Mouse (Mus musculus) MEL (cell line): ENCODE data around the gene Babam2. TPM values are rescaled to one million over a fixed set of nuclear protein-coding genes. Genes with fewer than 3 reads are reported as not detected.

ENCODE experiments used
- DNase-seq: peaks from one replicate; pipeline ENCODE4 v3.0.0; 2011; ENCODE audit warnings: low read depth, low spot score
- H3K27ac ChIP-seq: 2 replicates; pipeline ENCODE4 v1.5.1; 2012; ENCODE audit warnings: low read depth, mild to moderate bottlenecking, control low read depth, low read length, moderate library complexity; ENCODE audit not compliant: control insufficient read depth
- H3K27me3 ChIP-seq, 2 experiments: fragments of 150-350 bp in 1 of 2; sonication (generic) in 1 of 2; 2 replicates each; pipeline ENCODE4 v1.6.1; 2012; ENCODE audit warnings: low read length in 2 of 2, mild to moderate bottlenecking in 2 of 2, improper control_type of control experiment in 1 of 2, moderate library complexity in 1 of 2; ENCODE audit not compliant: insufficient read depth in 2 of 2, control insufficient read depth in 1 of 2
- H3K36me3 ChIP-seq, 2 experiments: 2 replicates each; pipeline ENCODE4 v1.6.1; 2012 to 2014; ENCODE audit warnings: low read length in 2 of 2, improper control_type of control experiment in 1 of 2, inconsistent platforms in 1 of 2, mild to moderate bottlenecking in 1 of 2; ENCODE audit not compliant: insufficient read depth in 2 of 2, control insufficient read depth in 1 of 2
- H3K4me1 ChIP-seq, 2 experiments: fragments of 150-350 bp in 1 of 2; sonication (generic) in 1 of 2; 2 replicates each; pipeline ENCODE4 v1.6.1; 2012; ENCODE audit warnings: low read length in 2 of 2, improper control_type of control experiment in 1 of 2, mild to moderate bottlenecking in 1 of 2; ENCODE audit not compliant: insufficient read depth in 2 of 2, control insufficient read depth in 1 of 2
- H3K4me3 ChIP-seq, 2 experiments: fragments of 150-350 bp in 1 of 2; sonication (generic) in 1 of 2; 2 replicates each; pipeline ENCODE4 v1.5.1; 2012; ENCODE audit warnings: low read depth in 2 of 2, low read length in 2 of 2, mild to moderate bottlenecking in 2 of 2, moderate library complexity in 2 of 2, control low read depth in 1 of 2, improper control_type of control experiment in 1 of 2; ENCODE audit not compliant: control insufficient read depth in 1 of 2, insufficient read depth in 1 of 2
- H3K79me2 ChIP-seq: 2 replicates; pipeline ENCODE4 v1.6.1; 2012; ENCODE audit warnings: mild to moderate bottlenecking, low read length, moderate library complexity; ENCODE audit not compliant: control insufficient read depth, poor library complexity, insufficient read depth
- H3K9ac ChIP-seq: 2 replicates; pipeline ENCODE4 v1.6.1; 2012; ENCODE audit warnings: low read depth, mild to moderate bottlenecking, control low read depth, low read length, moderate library complexity; ENCODE audit not compliant: control insufficient read depth, poor library complexity, severe bottlenecking
- H3K9me3 ChIP-seq: fragments of 150-350 bp; sonication (generic); replicated peaks from 2 replicates; pipeline ENCODE4 v1.6.1; 2012; ENCODE audit warnings: mild to moderate bottlenecking, low read length, improper control_type of control experiment, moderate library complexity; ENCODE audit not compliant: insufficient read depth
- CHD1 ChIP-seq: IDR thresholded peaks from 2 replicates; pipeline ENCODE4 v1.6.1; 2012; ENCODE audit warnings: low read depth, mild to moderate bottlenecking, inconsistent platforms, low read length, improper control_type of control experiment
- CHD2 ChIP-seq: IDR thresholded peaks from 2 replicates; pipeline ENCODE4 v1.6.1; 2011; ENCODE audit warnings: low read length, improper control_type of control experiment
- ELF1 ChIP-seq: IDR thresholded peaks from 2 replicates; pipeline ENCODE4 v1.6.1; 2014; ENCODE audit warnings: low read depth, mild to moderate bottlenecking, inconsistent platforms, low read length, improper control_type of control experiment, moderate library complexity
- EP300 ChIP-seq, 2 experiments: IDR thresholded peaks; 2 replicates each; pipeline ENCODE4 v1.6.1; 2011; ENCODE audit warnings: improper control_type of control experiment in 2 of 2, low read length in 2 of 2, low read depth in 1 of 2, mild to moderate bottlenecking in 1 of 2
- ETS1 ChIP-seq: IDR thresholded peaks from 2 replicates; pipeline ENCODE4 v1.6.1; 2012; ENCODE audit warnings: low read depth, mild to moderate bottlenecking, inconsistent platforms, low read length, improper control_type of control experiment, moderate library complexity
- GABPA ChIP-seq: IDR thresholded peaks from 2 replicates; pipeline ENCODE4 v1.6.1; 2012; ENCODE audit warnings: low read depth, mild to moderate bottlenecking, inconsistent platforms, low read length, improper control_type of control experiment, moderate library complexity
- GATA1 ChIP-seq: IDR thresholded peaks from 2 replicates; pipeline ENCODE4 v1.6.1; 2011; ENCODE audit warnings: low read depth, low read length, improper control_type of control experiment
- HCFC1 ChIP-seq: IDR thresholded peaks from 2 replicates; pipeline ENCODE4 v1.6.1; 2012; ENCODE audit warnings: low read depth, mild to moderate bottlenecking, inconsistent platforms, low read length, improper control_type of control experiment, moderate library complexity
- JUND ChIP-seq: IDR thresholded peaks from 2 replicates; pipeline ENCODE4 v1.6.1; 2011; ENCODE audit warnings: low read depth, mild to moderate bottlenecking, improper control_type of control experiment, low read length
- KAT2A ChIP-seq: conservative IDR thresholded peaks from 2 replicates; pipeline ENCODE4 v1.6.1; 2012; ENCODE audit warnings: low read depth, low read length, improper control_type of control experiment, inconsistent platforms
- MAZ ChIP-seq: IDR thresholded peaks from 2 replicates; pipeline ENCODE4 v1.6.1; 2012; ENCODE audit warnings: low read depth, mild to moderate bottlenecking, inconsistent platforms, low read length, improper control_type of control experiment
- MXI1 ChIP-seq: IDR thresholded peaks from 2 replicates; pipeline ENCODE4 v1.6.1; 2011; ENCODE audit warnings: mild to moderate bottlenecking, low read depth, low read length, improper control_type of control experiment
- MYC ChIP-seq: IDR thresholded peaks from 2 replicates; pipeline ENCODE4 v1.6.1; 2011; ENCODE audit warnings: low read depth, mild to moderate bottlenecking, low read length, improper control_type of control experiment, moderate library complexity
- NELFE ChIP-seq: IDR thresholded peaks from 2 replicates; pipeline ENCODE4 v1.6.1; 2011; ENCODE audit warnings: low read depth, low read length, improper control_type of control experiment
- NRF1 ChIP-seq: IDR thresholded peaks from 2 replicates; pipeline ENCODE4 v1.6.1; 2014; ENCODE audit warnings: low read depth, mild to moderate bottlenecking, inconsistent platforms, low read length, improper control_type of control experiment, moderate library complexity; ENCODE audit not compliant: poor library complexity, insufficient read depth, severe bottlenecking
- POLR2A ChIP-seq, 2 experiments: IDR thresholded peaks; 2 replicates each; pipeline ENCODE4 v1.6.1; 2011 to 2012; ENCODE audit warnings: low read length in 2 of 2, mild to moderate bottlenecking in 2 of 2, control low read depth in 1 of 2, improper control_type of control experiment in 1 of 2, low read depth in 1 of 2, moderate library complexity in 1 of 2; ENCODE audit not compliant: control insufficient read depth in 1 of 2, insufficient read depth in 1 of 2, poor library complexity in 1 of 2
- RAD21 ChIP-seq: IDR thresholded peaks from 2 replicates; pipeline ENCODE4 v1.6.1; 2011; ENCODE audit warnings: mild to moderate bottlenecking, low read depth, low read length, improper control_type of control experiment
- RCOR1 ChIP-seq: IDR thresholded peaks from 2 replicates; pipeline ENCODE4 v1.6.1; 2012; ENCODE audit warnings: low read depth, mild to moderate bottlenecking, inconsistent platforms, low read length, improper control_type of control experiment
- SIN3A ChIP-seq: IDR thresholded peaks from 2 replicates; pipeline ENCODE4 v1.6.1; 2012; ENCODE audit warnings: low read length, improper control_type of control experiment, inconsistent platforms
- TAL1 ChIP-seq: IDR thresholded peaks from 2 replicates; pipeline ENCODE4 v1.6.1; 2012; ENCODE audit warnings: mild to moderate bottlenecking, inconsistent platforms, low read length, moderate library complexity, mixed read lengths
- TBP ChIP-seq: IDR thresholded peaks from 2 replicates; pipeline ENCODE4 v1.8.0; 2011; ENCODE audit warnings: low read depth, low read length, improper control_type of control experiment
- TCF12 ChIP-seq: IDR thresholded peaks from 2 replicates; pipeline ENCODE4 v1.6.1; 2014; ENCODE audit warnings: low read depth, mild to moderate bottlenecking, inconsistent platforms, low read length, improper control_type of control experiment, moderate library complexity
- UBTF ChIP-seq: IDR thresholded peaks from 2 replicates; pipeline ENCODE4 v1.6.1; 2012; ENCODE audit warnings: low read depth, mild to moderate bottlenecking, inconsistent platforms, low read length, improper control_type of control experiment, moderate library complexity, borderline replicate concordance; ENCODE audit not compliant: insufficient read depth
- USF1 ChIP-seq: IDR thresholded peaks from 2 replicates; pipeline ENCODE4 v1.6.1; 2014; ENCODE audit warnings: low read depth, mild to moderate bottlenecking, inconsistent platforms, low read length, improper control_type of control experiment, moderate library complexity
- ZKSCAN1 ChIP-seq: IDR thresholded peaks from 2 replicates; pipeline ENCODE4 v1.6.1; 2012; ENCODE audit warnings: low read depth, mild to moderate bottlenecking, inconsistent platforms, low read length, improper control_type of control experiment, moderate library complexity
- ZMIZ1 ChIP-seq: IDR thresholded peaks from 2 replicates; pipeline ENCODE4 v1.6.1; 2012; ENCODE audit warnings: low read depth, mild to moderate bottlenecking, inconsistent platforms, low read length, improper control_type of control experiment, moderate library complexity
- polyA plus RNA-seq, 2 experiments: library from polyadenylated mRNA; stranded (reverse) in 1 of 2; unstranded in 1 of 2; fragments of >175 nt in 1 of 2; fragments of >200 nt in 1 of 2; gene quantifications; 2 replicates each; pipeline versions ENCODE4 v1.2.1 to v1.2.4; 2012; ENCODE audit warnings: low replicate concordance in 2 of 2, low read depth in 1 of 2; ENCODE audit not compliant: insufficient read length in 2 of 2, insufficient read depth in 1 of 2, missing spikeins in 1 of 2
- total RNA-seq: library from RNA; depleted of rRNA; stranded (reverse); fragments of 300-350 nt; gene quantifications from 2 replicates; pipeline ENCODE4 v1.2.3, GENCODE M21; 2012

The Babam2 gene
- total and polyA plus RNA-seq, 3 experiments, result 43.3 to 86.6 TPM; not detected in 1

GRCm38 (mm10) chr5:31686040-31686439 is 11.4 kb upstream of the Babam2 start:
- peak overlapping the region; percentile 26 to 35 for H3K4me3 ChIP-seq
- no peaks in the 10 kb centered on the region for H3K79me2 ChIP-seq
- H3K4me1 ChIP-seq, result peaks cover 10 to 31% of the 10 kb centered on the region in 2 experiments
- no peaks in the 10 kb centered on the region for H3K27me3 ChIP-seq
- peak overlapping the region; percentile 54 for H3K9ac ChIP-seq
- TF ChIP-seq TBP (no peak), CHD2 (no peak), UBTF (no peak), ZKSCAN1 (peak; percentile 74; the same call in 1 of the 2 replicates), EP300 (IDR thresholded peaks at IDR 0.05; ENCODE audit: low read depth in 1 of 2, low read length in 2 of 2) (peak; percentile 39 to 90), HCFC1 (peak; percentile 64; the same call in 1 of the 2 replicates), ZMIZ1 (no peak), RCOR1 (peak; percentile 58; the same call in 1 of the 2 replicates), POLR2A (IDR thresholded peaks at IDR 0.05; ENCODE audit: control insufficient read depth in 1 of 2, insufficient read depth in 1 of 2, low read depth in 1 of 2, low read length in 2 of 2, poor library complexity in 1 of 2) (peak; percentile 29 to 43; a peak in 1 of 4 replicates), MXI1 (no peak), TAL1 (peak; percentile 87), NELFE (no peak), USF1 (no peak), MYC (no peak), KAT2A (0 out of 2 replicates have a peak, but pooled peaks have one; percentile 3), NRF1 (no peak), TCF12 (peak; percentile 93), GATA1 (peak; percentile 90), ELF1 (0 out of 2 replicates have a peak, but pooled peaks have one; percentile 34), RAD21 (no peak), GABPA (no peak), CHD1 (no peak), MAZ (peak; percentile 83), ETS1 (peak; percentile 75; the same call in 1 of the 2 replicates), JUND (no peak), SIN3A (peak; percentile 69)
- H3K36me3 ChIP-seq, result peaks cover 0 to 29% of the 10 kb centered on the region in 2 experiments; a peak in 2 of 4 replicates
- peak; percentile 86 for DNase-seq
- H3K9me3 ChIP-seq, result no peaks in the 10 kb centered on the region
- peak overlapping the region; percentile 77 for H3K27ac ChIP-seq
